Mouse (Mus musculus) hindbrain, embryonic 15.5 days (tissue): ENCODE measurements around the gene Mfsd14a. TPM values are rescaled to one million over a fixed set of nuclear protein-coding genes. Genes with fewer than 3 reads are reported as not detected.

Experiments used
- ATAC-seq: fragments of 200-750 bp; cut with Nextera tagmentation; 2 replicates; pipeline ENCODE4 v1.8.0; 2017; ENCODE audit warnings: low read depth, moderate number of reproducible peaks, moderate TSS enrichment; ENCODE audit not compliant: low FRiP score
- H3K27ac ChIP-seq: fragments of 300-500 bp; sonication (generic); replicated peaks from 2 replicates; pipeline ENCODE4 v1.5.1; 2015; ENCODE audit warnings: mild to moderate bottlenecking, inconsistent platforms
- H3K27me3 ChIP-seq: fragments of 300-500 bp; sonication (generic); 2 replicates; pipeline ENCODE4 v1.6.1; 2015; ENCODE audit warnings: control low read depth, inconsistent platforms
- H3K36me3 ChIP-seq: fragments of 300-500 bp; sonication (generic); 2 replicates; pipeline ENCODE4 v1.6.1; 2015; ENCODE audit warnings: control low read depth, inconsistent platforms
- H3K4me1 ChIP-seq: fragments of 300-500 bp; sonication (generic); replicated peaks from 2 replicates; pipeline ENCODE4 v1.6.1; 2015; ENCODE audit warnings: control low read depth, inconsistent platforms
- H3K4me2 ChIP-seq: fragments of 300-500 bp; sonication (generic); 2 replicates; pipeline ENCODE4 v1.6.1; 2015; ENCODE audit warnings: moderate library complexity, mild to moderate bottlenecking, inconsistent platforms
- H3K4me3 ChIP-seq: fragments of 300-500 bp; sonication (generic); 2 replicates; pipeline ENCODE4 v1.5.1; 2015; ENCODE audit warnings: mild to moderate bottlenecking, inconsistent platforms
- H3K9ac ChIP-seq: fragments of 300-500 bp; sonication (generic); 2 replicates; pipeline ENCODE4 v1.6.1; 2015; ENCODE audit warnings: inconsistent platforms
- H3K9me3 ChIP-seq: fragments of 300-500 bp; sonication (generic); 2 replicates; pipeline ENCODE4 v1.6.1; 2016; ENCODE audit warnings: control low read depth, inconsistent platforms
- WGBS: fragments of 180-500 bp; shearing (Covaris S2); methylation state at CpG from one replicate; pipeline ENCODE4 v1.1.7; 2015; 5-methylcytosine and 5-hydroxymethylcytosine counted together
- polyA plus RNA-seq: library from polyadenylated mRNA; unstranded; fragments of >200 nt; fragmentation: Nextera tagmentation; extraction: Ambion mirVana; gene quantifications from 2 replicates; pipeline ENCODE4 v1.2.1, GENCODE M21; 2015

The Mfsd14a gene
- polyA plus RNA-seq, 1 experiment from 2014 or later = 65.4 TPM

DNA sequence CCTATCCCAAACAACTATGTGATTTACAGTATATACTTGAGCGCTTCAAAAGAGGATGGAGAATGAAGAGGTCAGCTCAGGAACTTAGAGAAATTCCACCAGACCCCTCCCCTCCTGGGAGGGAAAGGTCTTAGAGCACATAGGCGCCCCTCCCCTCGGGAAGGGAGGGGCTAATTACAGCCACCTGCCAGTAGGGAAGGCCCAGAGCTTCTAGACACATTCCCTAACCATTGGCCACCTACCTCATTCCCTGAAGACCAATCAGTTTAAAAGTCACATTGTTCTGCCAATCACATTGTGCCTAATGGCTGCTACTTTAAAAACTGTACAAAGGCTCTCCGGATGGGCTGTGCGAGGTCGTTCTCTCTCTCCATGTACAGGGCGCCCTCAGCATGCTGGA, 39.8 kb downstream of the Mfsd14a start:
- Histone ChIP-seq H3K9me3 (no peaks in the 10 kb centered on the region), H3K27ac (no peak overlapping the region), H3K36me3 (0 out of 2 replicates have a peak, but pooled peaks cover 11% of the 10 kb centered on the region), H3K27me3 (no peaks in the 10 kb centered on the region), H3K9ac (no peak overlapping the region), H3K4me2 (no peak overlapping the region), H3K4me1 (no peaks in the 10 kb centered on the region), H3K4me3 (no peak overlapping the region)
- 92% methylated on average over 7 of the region's 7 CpGs for WGBS
- ATAC-seq = no peak

DNA sequence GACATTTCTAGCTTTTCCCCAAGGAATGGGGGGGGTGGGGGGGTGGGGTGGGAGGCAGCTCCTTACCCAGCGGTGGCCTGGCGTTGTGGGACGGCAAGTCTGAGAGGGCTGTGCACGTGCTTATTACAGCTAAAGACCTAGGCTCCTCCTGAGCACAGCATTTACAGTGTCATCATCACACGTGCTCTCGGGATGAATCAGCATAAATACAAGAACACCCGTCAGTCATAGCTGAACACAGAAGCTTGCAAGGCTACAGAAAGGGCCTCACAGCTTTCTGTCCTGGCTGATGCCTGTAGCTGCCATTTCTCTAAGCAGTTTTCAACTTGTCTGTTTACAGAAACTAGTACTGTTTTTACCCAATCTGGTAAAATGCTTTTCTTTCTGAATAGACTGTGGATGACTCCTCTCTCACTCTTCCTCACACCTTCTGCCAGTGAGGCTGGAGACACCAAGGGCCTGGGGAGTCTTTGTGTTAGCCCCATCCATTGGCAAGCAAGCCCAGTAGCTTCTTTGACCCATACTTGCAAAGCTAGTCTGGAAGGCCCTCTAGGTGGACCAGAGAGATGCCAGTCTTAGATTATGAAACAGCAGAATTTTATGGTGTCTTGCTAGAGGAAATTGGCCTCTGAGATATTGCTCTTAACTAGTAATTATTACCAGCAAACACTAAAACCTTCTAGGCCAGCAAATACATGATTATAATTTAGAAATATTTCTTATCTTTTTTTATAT, 41.7 kb downstream of the Mfsd14a start:
- H3K27ac ChIP-seq = no peak overlapping the region
- H3K4me1 ChIP-seq = no peaks in the 10 kb centered on the region
- no peak for ATAC-seq
- H3K4me2 ChIP-seq = no peak overlapping the region
- H3K9me3 ChIP-seq = no peaks in the 10 kb centered on the region
- 0 out of 2 replicates have a peak, but pooled peaks cover 14% of the 10 kb centered on the region for H3K36me3 ChIP-seq
- no peak overlapping the region for H3K9ac ChIP-seq
- no peak overlapping the region for H3K4me3 ChIP-seq
- WGBS = 94% methylated on average over 7 of the region's 7 CpGs
- H3K27me3 ChIP-seq = no peaks in the 10 kb centered on the region

DNA sequence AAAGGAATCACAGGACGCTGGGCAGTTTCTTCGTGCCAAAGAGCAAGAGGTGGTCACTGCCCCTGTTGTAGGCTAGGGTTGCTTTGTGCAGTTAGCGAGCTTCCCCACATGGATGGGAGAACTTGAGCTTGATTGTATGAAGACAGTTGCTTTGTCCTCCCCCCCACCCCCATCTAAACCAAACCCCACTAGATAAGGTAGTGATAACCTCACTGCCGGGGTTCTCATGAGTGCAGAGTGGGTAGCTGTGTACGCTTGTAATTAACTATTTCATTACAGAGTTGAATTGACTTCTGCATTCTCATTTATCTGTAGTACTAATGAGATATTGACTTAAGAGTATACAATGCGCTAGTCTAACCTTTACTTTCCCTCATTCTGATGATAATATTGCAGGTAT, 43.6 kb downstream of the Mfsd14a start:
- no peak overlapping the region for H3K4me3 ChIP-seq
- peaks cover 28% of the 10 kb centered on the region; the same call in 1 of the 2 replicates for H3K36me3 ChIP-seq
- H3K9ac ChIP-seq = no peak overlapping the region
- no peaks in the 10 kb centered on the region for H3K27me3 ChIP-seq
- ATAC-seq = no peak
- no peak overlapping the region for H3K4me2 ChIP-seq
- no peaks in the 10 kb centered on the region for H3K9me3 ChIP-seq
- H3K27ac ChIP-seq = no peak overlapping the region
- 90% methylated on average over 6 of the region's 6 CpGs for WGBS
- H3K4me1 ChIP-seq = no peaks in the 10 kb centered on the region

DNA sequence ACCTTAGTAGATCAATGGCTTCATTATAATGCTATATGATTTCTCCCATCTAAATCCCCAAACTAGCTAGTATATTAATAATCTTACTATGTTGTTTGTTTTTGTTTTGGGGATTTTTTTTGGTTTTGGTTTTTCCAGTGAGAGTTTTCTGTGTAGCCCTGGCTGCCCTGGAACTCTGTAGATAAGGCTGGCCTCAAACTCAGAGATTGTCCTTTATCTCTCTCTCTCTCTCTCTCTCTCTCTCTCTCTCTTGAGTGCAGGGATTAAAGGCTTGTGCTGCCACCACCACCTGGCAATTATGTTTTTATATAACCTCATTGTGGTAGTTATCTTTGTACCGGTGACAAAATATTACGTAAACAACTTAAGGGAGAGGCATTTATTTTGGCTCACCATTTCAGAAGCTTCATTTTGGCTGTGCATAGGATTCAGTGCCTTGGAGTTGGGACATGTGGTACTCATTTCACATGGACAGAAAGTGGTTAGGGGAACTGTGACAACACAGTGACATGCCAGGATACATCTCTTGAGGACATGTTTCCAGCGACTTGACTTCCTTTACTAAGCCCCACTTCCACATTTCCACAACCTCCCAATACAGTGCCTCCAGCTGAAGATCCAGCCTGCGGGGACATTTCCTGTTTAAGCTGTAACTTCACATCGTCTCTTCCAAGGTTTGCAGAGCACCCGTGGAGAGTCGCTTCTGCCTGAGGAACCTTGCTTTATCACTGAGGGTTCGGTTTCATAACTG, 47.0 kb downstream of the Mfsd14a start:
- Histone ChIP-seq H3K4me3 (no peak overlapping the region), H3K27me3 (no peaks in the 10 kb centered on the region), H3K36me3 (peaks cover 34% of the 10 kb centered on the region), H3K27ac (no peak overlapping the region), H3K9me3 (no peaks in the 10 kb centered on the region), H3K4me1 (no peaks in the 10 kb centered on the region), H3K9ac (no peak overlapping the region), H3K4me2 (no peak overlapping the region)
- WGBS = 93% methylated on average over 8 of the region's 8 CpGs
- ATAC-seq = no peak

DNA sequence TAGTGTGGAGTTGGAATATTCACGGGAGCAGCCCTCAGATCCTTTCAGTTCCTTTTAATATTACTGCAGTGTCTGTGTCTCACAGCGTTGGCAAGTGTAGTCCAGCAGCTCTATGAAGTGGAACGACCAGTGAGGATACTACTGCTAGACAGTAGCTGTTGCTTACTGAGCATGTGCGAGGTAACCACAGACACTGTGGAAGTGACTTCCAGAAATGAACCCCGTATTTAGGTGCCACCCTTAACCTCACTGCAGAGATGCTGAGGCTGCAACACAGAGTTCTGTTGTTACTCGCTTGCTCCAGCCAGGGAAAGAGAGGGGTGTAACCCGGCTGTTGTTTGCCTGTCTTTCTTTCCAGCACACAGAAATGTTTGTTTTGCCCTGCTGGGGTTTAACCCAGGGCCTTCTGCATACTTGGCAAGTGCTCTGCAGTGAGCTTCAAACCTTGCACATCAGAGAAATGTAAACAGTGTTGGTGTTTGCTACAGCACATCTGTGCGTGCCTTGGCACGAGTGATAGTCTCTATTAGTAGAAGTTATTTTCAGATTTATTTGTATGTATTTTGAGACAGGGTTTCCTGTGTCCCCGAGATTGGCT, 48.1 kb downstream of the Mfsd14a start, which contains the start of gene Trmt13:
Trmt13 (minus strand) TSS at position 293 of the 598 bp plus-strand sequence.
- peaks cover 38% of the 10 kb centered on the region for H3K36me3 ChIP-seq
- H3K9me3 ChIP-seq = no peaks in the 10 kb centered on the region
- no peaks in the 10 kb centered on the region for H3K27me3 ChIP-seq
- WGBS = 82% methylated on average over 10 of the region's 10 CpGs
- H3K27ac ChIP-seq = no peak within 1 kb of the TSS
- H3K9ac ChIP-seq = no peak within 1 kb of the TSS
- ATAC-seq = no peak
- H3K4me3 ChIP-seq = no peak within 1 kb of the TSS
- no peaks in the 10 kb centered on the region for H3K4me1 ChIP-seq
- H3K4me2 ChIP-seq = no peak within 1 kb of the TSS

DNA sequence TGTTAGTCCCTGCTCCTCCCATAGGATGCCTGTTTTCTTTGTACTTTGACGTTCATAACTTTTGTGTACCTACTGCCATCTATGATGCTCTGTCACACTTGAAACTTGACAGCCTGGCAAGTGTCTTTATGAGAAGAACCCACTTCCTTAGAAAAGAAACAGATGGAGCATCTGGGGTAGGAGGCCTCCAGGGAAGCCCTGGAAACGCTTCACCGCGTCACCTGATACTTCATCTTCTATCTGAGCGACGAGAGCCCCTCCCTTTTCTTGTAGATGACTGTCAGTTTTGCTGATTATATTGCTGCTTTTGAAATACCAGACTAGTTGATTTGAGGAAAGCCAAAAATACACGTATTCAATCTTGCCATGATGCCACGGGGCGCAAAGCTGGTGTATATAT, 57.9 kb downstream of the Mfsd14a start:
- WGBS = 73% methylated on average over 9 of the region's 9 CpGs
- H3K4me3 ChIP-seq = no peak overlapping the region

DNA sequence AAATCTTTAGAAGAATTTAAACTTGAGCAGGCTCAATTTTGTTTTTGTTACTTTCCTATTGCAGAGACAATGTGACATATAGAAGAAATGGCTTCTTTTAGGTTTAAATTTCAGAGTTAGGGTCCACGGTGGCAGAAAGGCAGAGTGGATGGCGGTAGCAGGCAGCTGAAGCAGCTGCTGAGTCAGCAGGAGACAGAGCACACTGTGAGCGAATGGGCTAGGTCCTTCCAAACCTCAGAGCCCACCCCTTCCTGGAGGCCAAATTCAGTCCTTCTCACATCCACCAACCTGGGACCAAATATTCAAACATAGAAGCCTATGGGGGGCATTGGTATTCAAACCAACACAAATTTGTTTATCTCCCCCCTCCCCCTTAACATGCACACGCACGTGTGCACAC, 60.7 kb downstream of the Mfsd14a start:
- no peaks in the 10 kb centered on the region for H3K27me3 ChIP-seq

More for the DNA sequence above, 57.9 kb downstream of the Mfsd14a start:
- Histone ChIP-seq H3K9me3 (no peaks in the 10 kb centered on the region), H3K4me2 (no peak overlapping the region), H3K4me1 (no peaks in the 10 kb centered on the region), H3K27me3 (no peaks in the 10 kb centered on the region), H3K9ac (no peak overlapping the region), H3K36me3 (0 out of 2 replicates have a peak, but pooled peaks cover under 1% of the 10 kb centered on the region), H3K27ac (no peak overlapping the region)
- ATAC-seq = no peak

DNA sequence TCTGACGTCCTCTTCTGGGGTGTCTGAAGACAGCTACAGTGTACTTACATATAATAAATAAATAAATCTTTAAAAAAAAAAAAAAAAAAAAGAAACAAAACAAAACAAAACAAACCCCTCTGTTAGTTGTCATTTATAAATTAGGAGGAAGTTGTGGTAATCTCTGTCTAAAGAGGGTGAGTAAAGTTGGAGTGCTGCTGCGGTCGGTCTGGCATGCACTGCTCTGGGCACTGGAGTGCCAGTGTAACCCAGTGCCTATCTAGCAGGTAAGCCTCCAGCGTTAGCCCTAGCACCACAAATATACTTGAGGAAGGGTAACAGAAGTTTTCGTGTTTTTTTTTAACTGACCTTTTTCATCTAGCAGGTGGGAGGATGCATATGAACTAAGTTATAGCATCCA, 61.5 kb downstream of the Mfsd14a start:
- no peak overlapping the region for H3K4me3 ChIP-seq
- H3K9me3 ChIP-seq = no peaks in the 10 kb centered on the region
- no peak overlapping the region for H3K4me2 ChIP-seq
- 86% methylated on average over 5 of the region's 5 CpGs for WGBS
- H3K27ac ChIP-seq = no peak overlapping the region
- no peaks in the 10 kb centered on the region for H3K36me3 ChIP-seq
- H3K4me1 ChIP-seq = peaks cover 1% of the 10 kb centered on the region
- no peaks in the 10 kb centered on the region for H3K27me3 ChIP-seq
- no peak overlapping the region for H3K9ac ChIP-seq
- no peak for ATAC-seq

More for the DNA sequence above, 60.7 kb downstream of the Mfsd14a start:
- Histone ChIP-seq H3K4me2 (no peak overlapping the region), H3K4me3 (no peak overlapping the region), H3K9me3 (no peaks in the 10 kb centered on the region), H3K4me1 (no peaks in the 10 kb centered on the region), H3K27ac (no peak overlapping the region), H3K36me3 (no peaks in the 10 kb centered on the region), H3K9ac (no peak overlapping the region)
- no peak for ATAC-seq
- WGBS = 83% methylated on average over 5 of the region's 5 CpGs

DNA sequence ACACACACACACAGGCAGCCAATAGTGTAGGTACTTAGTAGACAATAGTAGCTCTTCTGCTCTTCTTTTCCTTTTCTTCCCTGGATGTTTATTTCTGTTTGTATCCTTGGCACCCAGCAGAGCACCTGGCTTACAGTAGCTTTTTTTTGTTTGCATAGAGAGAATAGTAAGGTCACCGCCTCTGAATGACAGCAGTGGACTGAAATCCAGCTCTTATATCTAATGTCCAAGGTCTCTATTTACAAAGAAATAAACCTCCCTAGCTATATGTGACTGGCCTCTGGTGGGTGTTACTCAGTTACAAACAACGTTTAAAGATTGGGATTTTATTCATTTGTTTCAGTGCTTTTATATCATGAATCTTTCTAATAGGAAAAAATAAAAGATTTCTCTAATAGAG, 62.8 kb downstream of the Mfsd14a start:
- Histone ChIP-seq H3K36me3 (no peaks in the 10 kb centered on the region), H3K4me3 (no peak overlapping the region), H3K4me1 (peaks cover 9% of the 10 kb centered on the region), H3K4me2 (no peak overlapping the region), H3K27me3 (no peaks in the 10 kb centered on the region), H3K27ac (no peak overlapping the region), H3K9ac (no peak overlapping the region), H3K9me3 (no peaks in the 10 kb centered on the region)
- ATAC-seq = no peak
- WGBS = 87% methylated on average over 2 of the region's 2 CpGs

DNA sequence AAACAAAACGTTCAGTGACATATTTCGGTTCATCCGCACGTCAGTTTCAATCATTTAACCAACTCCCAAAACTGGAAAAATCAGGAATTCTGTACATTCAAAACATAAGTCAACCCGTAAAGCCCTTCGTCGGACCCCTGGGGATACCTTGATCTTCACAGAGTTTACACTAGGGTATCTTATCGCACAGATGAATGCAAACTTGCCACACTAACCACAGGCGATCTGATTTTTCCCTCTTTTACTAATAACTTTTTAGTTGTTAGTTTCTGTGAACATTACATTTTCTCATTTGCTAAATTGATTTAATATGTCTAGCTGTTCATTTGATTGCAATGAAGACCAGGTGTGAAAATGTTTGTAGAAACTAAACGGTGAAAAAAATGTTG, 66.9 kb downstream of the Mfsd14a start:
- H3K27ac ChIP-seq = peak overlapping the region; percentile 77; the same call in 1 of the 2 replicates
- peaks cover 17% of the 10 kb centered on the region for H3K4me1 ChIP-seq
- no peaks in the 10 kb centered on the region for H3K9me3 ChIP-seq
- H3K9ac ChIP-seq = peak overlapping the region; percentile 51
- no peak for ATAC-seq
- peaks cover 12% of the 10 kb centered on the region for H3K36me3 ChIP-seq
- H3K4me3 ChIP-seq = peak overlapping the region; percentile 99
- WGBS = 11% methylated on average over 10 of the region's 10 CpGs
- no peaks in the 10 kb centered on the region for H3K27me3 ChIP-seq
- peak overlapping the region; percentile 81 for H3K4me2 ChIP-seq

DNA sequence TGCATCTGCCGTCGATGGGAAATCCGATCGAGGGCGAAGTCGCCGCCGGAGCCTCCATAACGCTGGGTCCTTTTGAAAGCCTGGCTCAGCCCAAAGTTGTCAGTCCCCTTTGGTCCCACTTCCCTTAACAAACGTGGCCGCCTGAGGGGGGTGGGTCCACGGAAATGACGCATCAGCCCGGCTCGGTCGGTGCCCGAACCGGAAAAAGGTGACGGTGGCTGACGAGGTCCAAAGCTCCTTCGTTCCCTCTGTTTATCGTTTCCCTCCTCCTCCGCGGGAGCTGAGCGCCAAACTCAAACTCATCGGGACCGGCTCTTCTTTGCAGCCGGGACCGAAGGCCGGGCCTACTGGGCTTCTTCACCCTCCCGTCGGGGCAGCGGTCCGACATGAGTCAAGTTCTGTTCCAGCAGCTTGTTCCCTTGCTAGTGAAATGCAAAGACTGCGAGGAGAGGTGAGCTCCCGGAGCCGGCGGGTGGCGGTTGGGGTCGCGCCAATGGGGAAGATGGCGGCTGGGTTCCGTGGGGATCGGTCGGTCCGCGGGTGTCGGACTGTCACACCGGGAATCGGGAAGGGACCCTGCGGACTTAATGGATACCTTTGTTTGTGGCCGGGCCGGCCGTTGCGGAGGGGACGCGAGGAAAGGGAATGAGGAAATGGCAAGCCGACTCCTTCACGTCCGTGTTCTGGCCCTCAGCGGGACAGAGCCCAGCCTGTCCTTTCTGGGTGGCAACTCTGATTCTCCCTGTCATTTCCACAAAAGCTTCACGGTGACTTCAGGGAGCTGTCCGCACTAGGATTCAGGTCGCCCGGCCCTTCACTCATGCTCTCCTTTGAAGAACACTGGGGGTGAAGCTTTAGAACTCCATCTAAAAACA, 67.5 kb downstream of the Mfsd14a start, which contains the start of gene Sass6:
Sass6 (plus strand) TSS at position 255 of the 875 bp plus-strand sequence.
- H3K4me3 ChIP-seq = peak within 1 kb of the TSS; percentile 99
- H3K9me3 ChIP-seq = no peaks in the 10 kb centered on the region
- ATAC-seq = peak; percentile 98
- H3K27ac ChIP-seq = peak within 1 kb of the TSS; percentile 92
- H3K27me3 ChIP-seq = no peaks in the 10 kb centered on the region
- H3K4me1 ChIP-seq = peaks cover 17% of the 10 kb centered on the region
- peaks cover 16% of the 10 kb centered on the region for H3K36me3 ChIP-seq
- H3K9ac ChIP-seq = peak within 1 kb of the TSS; percentile 74
- under 1% methylated on average over 65 of the region's 65 CpGs for WGBS
- H3K4me2 ChIP-seq = peak within 1 kb of the TSS; percentile 81
